Mouse (Mus musculus) MEL (cell line): ENCODE data around the gene Zcrb1. TPM values are rescaled to one million over a fixed set of nuclear protein-coding genes. Genes with fewer than 3 reads are reported as not detected.

Experiments
- DNase-seq: peaks from one replicate; pipeline ENCODE4 v3.0.0; 2011; ENCODE audit warnings: low read depth, low spot score
- H3K27ac ChIP-seq: 2 replicates; pipeline ENCODE4 v1.5.1; 2012; ENCODE audit warnings: low read depth, mild to moderate bottlenecking, control low read depth, low read length, moderate library complexity; ENCODE audit not compliant: control insufficient read depth
- H3K27me3 ChIP-seq, 2 experiments: fragments of 150-350 bp in 1 of 2; sonication (generic) in 1 of 2; 2 replicates each; pipeline ENCODE4 v1.6.1; 2012; ENCODE audit warnings: low read length in 2 of 2, mild to moderate bottlenecking in 2 of 2, improper control_type of control experiment in 1 of 2, moderate library complexity in 1 of 2; ENCODE audit not compliant: insufficient read depth in 2 of 2, control insufficient read depth in 1 of 2
- H3K36me3 ChIP-seq, 2 experiments: 2 replicates each; pipeline ENCODE4 v1.6.1; 2012 to 2014; ENCODE audit warnings: low read length in 2 of 2, improper control_type of control experiment in 1 of 2, inconsistent platforms in 1 of 2, mild to moderate bottlenecking in 1 of 2; ENCODE audit not compliant: insufficient read depth in 2 of 2, control insufficient read depth in 1 of 2
- H3K4me1 ChIP-seq, 2 experiments: fragments of 150-350 bp in 1 of 2; sonication (generic) in 1 of 2; 2 replicates each; pipeline ENCODE4 v1.6.1; 2012; ENCODE audit warnings: low read length in 2 of 2, improper control_type of control experiment in 1 of 2, mild to moderate bottlenecking in 1 of 2; ENCODE audit not compliant: insufficient read depth in 2 of 2, control insufficient read depth in 1 of 2
- H3K4me3 ChIP-seq, 2 experiments: fragments of 150-350 bp in 1 of 2; sonication (generic) in 1 of 2; 2 replicates each; pipeline ENCODE4 v1.5.1; 2012; ENCODE audit warnings: low read depth in 2 of 2, low read length in 2 of 2, mild to moderate bottlenecking in 2 of 2, moderate library complexity in 2 of 2, control low read depth in 1 of 2, improper control_type of control experiment in 1 of 2; ENCODE audit not compliant: control insufficient read depth in 1 of 2, insufficient read depth in 1 of 2
- H3K79me2 ChIP-seq: 2 replicates; pipeline ENCODE4 v1.6.1; 2012; ENCODE audit warnings: mild to moderate bottlenecking, low read length, moderate library complexity; ENCODE audit not compliant: control insufficient read depth, poor library complexity, insufficient read depth
- H3K9ac ChIP-seq: 2 replicates; pipeline ENCODE4 v1.6.1; 2012; ENCODE audit warnings: low read depth, mild to moderate bottlenecking, control low read depth, low read length, moderate library complexity; ENCODE audit not compliant: control insufficient read depth, poor library complexity, severe bottlenecking
- H3K9me3 ChIP-seq: fragments of 150-350 bp; sonication (generic); replicated peaks from 2 replicates; pipeline ENCODE4 v1.6.1; 2012; ENCODE audit warnings: mild to moderate bottlenecking, low read length, improper control_type of control experiment, moderate library complexity; ENCODE audit not compliant: insufficient read depth
- E2F4 ChIP-seq: IDR thresholded peaks from 2 replicates; pipeline ENCODE4 v1.6.1; 2011; ENCODE audit warnings: low read depth, low read length, improper control_type of control experiment, borderline replicate concordance
- ELF1 ChIP-seq: IDR thresholded peaks from 2 replicates; pipeline ENCODE4 v1.6.1; 2014; ENCODE audit warnings: low read depth, mild to moderate bottlenecking, inconsistent platforms, low read length, improper control_type of control experiment, moderate library complexity
- ETS1 ChIP-seq: IDR thresholded peaks from 2 replicates; pipeline ENCODE4 v1.6.1; 2012; ENCODE audit warnings: low read depth, mild to moderate bottlenecking, inconsistent platforms, low read length, improper control_type of control experiment, moderate library complexity
- GABPA ChIP-seq: IDR thresholded peaks from 2 replicates; pipeline ENCODE4 v1.6.1; 2012; ENCODE audit warnings: low read depth, mild to moderate bottlenecking, inconsistent platforms, low read length, improper control_type of control experiment, moderate library complexity
- JUND ChIP-seq: IDR thresholded peaks from 2 replicates; pipeline ENCODE4 v1.6.1; 2011; ENCODE audit warnings: low read depth, mild to moderate bottlenecking, improper control_type of control experiment, low read length
- KAT2A ChIP-seq: conservative IDR thresholded peaks from 2 replicates; pipeline ENCODE4 v1.6.1; 2012; ENCODE audit warnings: low read depth, low read length, improper control_type of control experiment, inconsistent platforms
- MAFK ChIP-seq: IDR thresholded peaks from 2 replicates; pipeline ENCODE4 v1.6.1; 2011; ENCODE audit warnings: low read depth, mild to moderate bottlenecking, low read length, improper control_type of control experiment, borderline replicate concordance
- MAX ChIP-seq: IDR thresholded peaks from 2 replicates; pipeline ENCODE4 v1.6.1; 2011; ENCODE audit warnings: low read length, improper control_type of control experiment
- MAZ ChIP-seq: IDR thresholded peaks from 2 replicates; pipeline ENCODE4 v1.6.1; 2012; ENCODE audit warnings: low read depth, mild to moderate bottlenecking, inconsistent platforms, low read length, improper control_type of control experiment
- NRF1 ChIP-seq: IDR thresholded peaks from 2 replicates; pipeline ENCODE4 v1.6.1; 2014; ENCODE audit warnings: low read depth, mild to moderate bottlenecking, inconsistent platforms, low read length, improper control_type of control experiment, moderate library complexity; ENCODE audit not compliant: poor library complexity, insufficient read depth, severe bottlenecking
- POLR2A ChIP-seq, 2 experiments: IDR thresholded peaks; 2 replicates each; pipeline ENCODE4 v1.6.1; 2011 to 2012; ENCODE audit warnings: low read length in 2 of 2, mild to moderate bottlenecking in 2 of 2, control low read depth in 1 of 2, improper control_type of control experiment in 1 of 2, low read depth in 1 of 2, moderate library complexity in 1 of 2; ENCODE audit not compliant: control insufficient read depth in 1 of 2, insufficient read depth in 1 of 2, poor library complexity in 1 of 2
- POLR2AphosphoS5 ChIP-seq: IDR thresholded peaks from 2 replicates; pipeline ENCODE4 v1.6.1; 2012; ENCODE audit warnings: low read depth, borderline replicate concordance, mild to moderate bottlenecking, inconsistent platforms, low read length, moderate library complexity, mixed read lengths
- RCOR1 ChIP-seq: IDR thresholded peaks from 2 replicates; pipeline ENCODE4 v1.6.1; 2012; ENCODE audit warnings: low read depth, mild to moderate bottlenecking, inconsistent platforms, low read length, improper control_type of control experiment
- SIN3A ChIP-seq: IDR thresholded peaks from 2 replicates; pipeline ENCODE4 v1.6.1; 2012; ENCODE audit warnings: low read length, improper control_type of control experiment, inconsistent platforms
- SMC3 ChIP-seq: IDR thresholded peaks from 2 replicates; pipeline ENCODE4 v1.6.1; 2011; ENCODE audit warnings: low read depth, low read length, improper control_type of control experiment
- TAL1 ChIP-seq: IDR thresholded peaks from 2 replicates; pipeline ENCODE4 v1.6.1; 2012; ENCODE audit warnings: mild to moderate bottlenecking, inconsistent platforms, low read length, moderate library complexity, mixed read lengths
- USF2 ChIP-seq, 2 experiments: IDR thresholded peaks; 2 replicates each; pipeline ENCODE4 v1.6.1; 2011 to 2012; ENCODE audit warnings: improper control_type of control experiment in 2 of 2, low read length in 2 of 2, borderline replicate concordance in 1 of 2, inconsistent platforms in 1 of 2, low read depth in 1 of 2, mild to moderate bottlenecking in 1 of 2; ENCODE audit not compliant: insufficient read depth in 1 of 2
- polyA plus RNA-seq, 2 experiments: library from polyadenylated mRNA; stranded (reverse) in 1 of 2; unstranded in 1 of 2; fragments of >175 nt in 1 of 2; fragments of >200 nt in 1 of 2; gene quantifications; 2 replicates each; pipeline versions ENCODE4 v1.2.1 to v1.2.4; 2012; ENCODE audit warnings: low replicate concordance in 2 of 2, low read depth in 1 of 2; ENCODE audit not compliant: insufficient read length in 2 of 2, insufficient read depth in 1 of 2, missing spikeins in 1 of 2
- total RNA-seq: library from RNA; depleted of rRNA; stranded (reverse); fragments of 300-350 nt; gene quantifications from 2 replicates; pipeline ENCODE4 v1.2.3, GENCODE M21; 2012

Gene Zcrb1
- total and polyA plus RNA-seq, 3 experiments = 70.0 to 149 TPM; not detected in 1

- DNase-seq = no peak
- Histone ChIP-seq H3K4me3 (no peak overlapping the region), H3K9me3 (no peaks in the 10 kb centered on the region), H3K79me2 (peaks cover 70% of the 10 kb centered on the region)
- TF ChIP-seq SIN3A (no peak), ELF1 (no peak), JUND (no peak), ETS1 (no peak), MAZ (no peak), USF2 (IDR thresholded peaks at IDR 0.05; ENCODE audit: borderline replicate concordance in 1 of 2, insufficient read depth in 1 of 2, low read depth in 1 of 2, low read length in 2 of 2) (no peak), TAL1 (no peak), RCOR1 (no peak), MAX (no peak), NRF1 (no peak), POLR2AphosphoS5 (no peak), KAT2A (no peak), SMC3 (no peak), MAFK (no peak), POLR2A (IDR thresholded peaks at IDR 0.05; ENCODE audit: control insufficient read depth in 1 of 2, insufficient read depth in 1 of 2, low read depth in 1 of 2, low read length in 2 of 2, poor library complexity in 1 of 2) (no peak), E2F4 (no peak)
- TF ChIP-seq, all 39 proteins: peak for 0
- peaks cover 4 to 10% of the 10 kb centered on the region in 2 experiments for H3K4me1 ChIP-seq
- no peak overlapping the region for H3K27ac ChIP-seq
- peaks cover 11 to 34% of the 10 kb centered on the region in 2 experiments for H3K36me3 ChIP-seq
- no peaks in the 10 kb centered on the region for H3K27me3 ChIP-seq
- no peak overlapping the region for H3K9ac ChIP-seq
Observed at GRCm38 (mm10) chr15:93406492-93406891, 8.4 kb upstream of the Zcrb1 start.

DNA sequence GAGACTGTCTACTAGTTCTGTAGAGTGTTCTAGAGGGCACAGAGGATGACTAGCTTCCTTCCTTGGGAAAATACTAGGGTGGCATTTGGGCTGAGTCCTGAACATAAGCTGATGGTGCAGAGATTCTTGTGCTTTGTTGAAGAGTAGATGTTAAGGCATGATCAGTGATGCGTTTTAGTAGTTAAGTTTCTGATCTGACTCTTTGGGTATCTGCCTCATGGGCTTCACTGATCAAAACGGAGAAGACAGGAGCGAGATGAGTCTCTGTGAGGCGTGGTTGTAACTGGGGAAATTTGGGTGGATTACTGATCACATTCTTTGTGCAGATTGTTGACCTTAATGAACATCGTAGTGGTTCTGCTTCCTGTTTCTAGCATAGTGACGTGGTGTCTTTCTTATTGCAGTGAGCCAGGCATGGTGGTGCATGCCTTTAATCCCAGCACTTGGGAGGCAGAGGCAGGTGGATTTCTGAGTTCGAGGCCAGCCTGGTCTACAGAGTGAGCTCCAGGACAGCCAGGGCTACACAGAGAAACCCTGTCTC, 7.4 kb upstream of the Zcrb1 start:
- peaks cover 11 to 15% of the 10 kb centered on the region in 2 experiments for H3K4me1 ChIP-seq
- H3K27me3 ChIP-seq = no peaks in the 10 kb centered on the region
- peaks cover 76% of the 10 kb centered on the region for H3K79me2 ChIP-seq
- TF ChIP-seq GABPA = no peak
- TF ChIP-seq, all 39 proteins: peak for 0
- no peak for DNase-seq
- no peak overlapping the region for H3K9ac ChIP-seq
- peaks cover 11 to 44% of the 10 kb centered on the region in 2 experiments for H3K36me3 ChIP-seq
- H3K27ac ChIP-seq = no peak overlapping the region
- no peaks in the 10 kb centered on the region for H3K9me3 ChIP-seq
- H3K4me3 ChIP-seq = no peak overlapping the region
